Mouse (Mus musculus) embryonic fibroblast, embryonic 13.5 days (primary cell): ENCODE data around the gene Pygm.

Source experiments
- CTCF ChIP-seq: IDR thresholded peaks from 2 replicates; pipeline ENCODE4 v1.5.1; 2011; ENCODE audit warnings: mild to moderate bottlenecking, control low read depth, low read length, moderate library complexity, borderline replicate concordance; ENCODE audit not compliant: insufficient read depth
- POLR2A ChIP-seq: IDR thresholded peaks from 2 replicates; pipeline ENCODE4 v1.6.1; 2011; ENCODE audit warnings: low read depth, mild to moderate bottlenecking, control low read depth, low read length, moderate library complexity

DNA sequence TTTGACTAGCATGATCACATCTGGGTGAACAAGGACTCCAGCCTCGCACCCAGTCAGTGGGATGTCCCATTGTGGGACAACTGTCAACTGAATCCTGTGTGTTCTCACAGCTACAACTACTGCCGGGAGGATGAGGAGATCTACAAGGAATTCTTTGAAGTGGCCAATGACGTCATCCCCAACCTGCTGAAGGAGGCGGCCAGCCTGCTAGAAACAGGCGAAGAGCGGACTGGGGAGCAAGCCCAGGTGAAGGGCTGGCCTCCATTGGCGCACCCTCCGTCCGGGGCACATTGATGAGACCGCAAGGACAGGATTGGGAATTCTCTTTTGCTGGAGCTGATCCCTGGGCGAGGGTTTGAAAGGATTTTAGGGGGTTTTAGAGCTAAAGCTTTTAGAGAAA is 45.5 kb upstream of the Pygm start:
- TF ChIP-seq CTCF (no peak), POLR2A (no peak)
